Mouse (Mus musculus): ENCODE data around the gene Ndc80. TPM values are rescaled to one million over a fixed set of nuclear protein-coding genes. Genes with fewer than 3 reads are reported as not detected.
"Not testable (repeated sequence)": the region's sequence is repeated elsewhere in the genome, so short reads cannot be mapped to it uniquely, and the experiment has no call there.

Ndc80 gene
- total RNA-seq, 2 experiments from 2014 or later: 0.45 to 0.47 TPM

DNA sequence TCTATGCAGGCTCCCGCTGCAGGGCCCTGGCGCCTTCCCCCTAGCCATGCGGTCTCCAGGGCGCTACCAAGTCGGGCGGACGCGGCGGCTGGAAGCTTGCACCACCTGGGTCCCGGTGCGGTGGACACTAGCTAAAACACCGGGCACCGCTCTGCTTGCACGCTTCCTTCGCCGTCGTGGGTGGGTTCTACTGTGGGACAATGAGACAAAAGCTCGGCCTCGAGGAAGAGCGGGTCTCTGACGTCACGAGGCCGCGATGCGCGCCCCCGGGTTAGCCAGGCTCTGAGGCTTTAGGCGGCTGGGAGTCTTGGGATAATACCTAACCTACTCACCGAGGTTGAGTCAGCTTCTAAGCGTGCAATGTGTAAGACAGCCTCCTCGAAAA lies 51.0 kb downstream of the Ndc80 start:
- DNase-seq (ENCODE audit: extremely low spot score in 1 of 2, low spot score in 2 of 2): peak; percentile 66 to 68
- intact Hi-C loops (cut with DNase I): loop anchor here (1.0 to 5.0 kb wide), 2 partner anchors 52 to 142 kb away; partner anchors contain the start of gene Wdr43
- Histone ChIP-seq H3K27ac (peak overlapping the region; percentile 97), H3K4me3 (peak overlapping the region; percentile 95)
- TF ChIP-seq CTCF (IDR thresholded peaks at IDR 0.05): no peak

- DNase-seq (ENCODE audit: extremely low spot score in 1 of 2, low spot score in 2 of 2): peak; percentile 92 to 93
- no peak; the same call in none of the 2 replicates for TF ChIP-seq CTCF (IDR thresholded peaks at IDR 0.05)
- Histone ChIP-seq H3K27ac (peak within 1 kb of the TSS; percentile 97), H3K4me3 (peak within 1 kb of the TSS; percentile 95)
- intact Hi-C loops (cut with DNase I): loop anchor here (1.0 to 5.0 kb wide), 2 partner anchors 52 to 142 kb away; partner anchors contain the start of gene Wdr43
These were observed 51.6 kb downstream of the Ndc80 start, which contains the start of gene Smchd1 for GRCm38 (mm10) chr17:71474762-71475704. Gene Smchd1 (minus strand): TSS chr17:71475343.

- intact Hi-C loops (cut with DNase I): no loop called here
- Histone ChIP-seq H3K4me3 (peak overlapping the region; percentile 95), H3K27ac (no peak overlapping the region)
- DNase-seq (ENCODE audit: extremely low spot score in 1 of 2, low spot score in 2 of 2): no peak
- TF ChIP-seq CTCF (IDR thresholded peaks at IDR 0.05): no peak
These were observed 52.5 kb downstream of the Ndc80 start for GRCm38 (mm10) chr17:71474128-71474527.

- H3K27ac ChIP-seq: no peak overlapping the region
- TF ChIP-seq CTCF (IDR thresholded peaks at IDR 0.05): no peak
- intact Hi-C loops (cut with DNase I): no loop called here
- DNase-seq (ENCODE audit: extremely low spot score in 1 of 2, low spot score in 2 of 2): no peak
- H3K4me3 ChIP-seq: no peak overlapping the region
These were observed 55.4 kb downstream of the Ndc80 start for GRCm38 (mm10) chr17:71471261-71471660.

GRCm38 (mm10) chr17:71460312-71460711 lies 66.3 kb downstream of the Ndc80 start:
- H3K27ac ChIP-seq: no peak overlapping the region
- DNase-seq (ENCODE audit: extremely low spot score in 1 of 2, low spot score in 2 of 2): no peak

DNA sequence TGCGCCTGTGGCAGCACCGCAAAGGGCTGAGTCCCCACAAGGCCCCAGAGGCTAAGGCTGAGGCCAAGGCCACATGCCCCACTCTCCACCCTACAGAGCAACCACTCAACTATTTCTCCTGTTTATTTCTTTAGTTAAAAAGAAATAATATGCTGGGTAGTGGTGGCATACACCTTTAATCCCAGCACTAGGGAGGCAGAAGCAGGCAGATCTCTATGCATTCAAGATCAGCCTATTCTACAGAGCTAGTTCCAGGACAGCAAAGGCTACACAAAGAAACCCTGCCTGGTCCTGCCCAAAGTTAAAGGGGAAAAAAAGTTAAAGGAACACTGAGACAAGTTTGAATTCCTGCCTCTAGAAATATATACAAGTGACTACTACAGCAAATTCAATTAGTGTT lies 66.8 kb downstream of the Ndc80 start, which contains the start of gene Gm4707:
Gene Gm4707, minus strand, starts transcription at position 101 of the 400 bp plus-strand sequence.
- Histone ChIP-seq H3K4me3 (no peak within 1 kb of the TSS), H3K27ac (no peak within 1 kb of the TSS)
- DNase-seq (ENCODE audit: extremely low spot score in 1 of 2, low spot score in 2 of 2): no peak
- intact Hi-C loops (cut with DNase I): no loop called here
- no peak for TF ChIP-seq CTCF (IDR thresholded peaks at IDR 0.05)

More at GRCm38 (mm10) chr17:71460312-71460711, 66.3 kb downstream of the Ndc80 start:
- no peak for TF ChIP-seq CTCF (IDR thresholded peaks at IDR 0.05)
- intact Hi-C loops (cut with DNase I): no loop called here
- no peak overlapping the region for H3K4me3 ChIP-seq

DNA sequence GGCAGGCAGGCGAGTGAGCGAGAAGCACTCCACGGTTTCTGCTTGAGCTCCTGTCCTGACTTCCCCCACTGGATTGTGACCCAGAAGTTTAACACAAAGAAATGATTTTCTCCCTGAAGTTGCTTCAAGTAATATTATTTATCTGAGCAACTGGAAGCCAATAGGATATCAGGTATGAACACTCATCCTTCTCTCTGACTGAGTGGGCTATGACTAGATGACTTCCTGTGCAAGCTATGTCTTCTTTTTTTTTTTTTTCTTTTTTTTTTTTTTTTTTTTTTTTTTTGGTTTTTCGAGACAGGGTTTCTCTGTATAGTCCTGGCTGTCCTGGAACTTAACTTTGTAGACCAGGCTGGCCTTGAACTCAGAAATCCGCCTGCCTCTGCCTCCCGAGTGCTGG lies 69.3 kb downstream of the Ndc80 start:
- intact Hi-C loops (cut with DNase I); DNase-seq (ENCODE audit: extremely low spot score in 1 of 2, low spot score in 2 of 2); H3K27ac ChIP-seq; H3K4me3 ChIP-seq: not testable (repeated sequence)

Other genes with a start within 250 kb of the Ndc80 start
- 1 to 10 TPM; 1.7 to 2.0 TPM for gene Emilin2, start 214.9 kb downstream of the Ndc80 start, total RNA-seq (2021)
- gene Gm4707, start 66.9 kb downstream of the Ndc80 start, total RNA-seq (2021): 1 to 10 TPM; 1.5 to 4.4 TPM
- 10 to 100 TPM; 32.5 to 34.5 TPM for gene Smchd1, start 51.5 kb downstream of the Ndc80 start, total RNA-seq (2021)
- gene Spdya, start 25.2 kb upstream of the Ndc80 start, total RNA-seq (2021): 1 to 10 TPM; 1.6 to 2.4 TPM
- gene Wdr43, start 89.0 kb upstream of the Ndc80 start, total RNA-seq (2021): 10 to 100 TPM; 26.8 to 27.8 TPM
- gene Togaram2, start 146.4 kb upstream of the Ndc80 start, total RNA-seq (2021): 1 to 10 TPM; 3.3 to 3.8 TPM
- gene Pcare, start 226.0 kb upstream of the Ndc80 start, total RNA-seq (2021): under 1 TPM; 0.32 to 0.33 TPM
- 10 to 100 TPM; 71.9 to 74.0 TPM for gene Clip4, start 241.6 kb upstream of the Ndc80 start, total RNA-seq (2021)

Measured in left cerebral cortex, adult 2 months (tissue).